Mouse (Mus musculus): Measurements from ENCODE around the gene Mrpl40. TPM values are rescaled to one million over a fixed set of nuclear protein-coding genes. Genes with fewer than 3 reads are reported as not detected.

The Mrpl40 gene
- total RNA-seq, 2 experiments from 2014 or later, result 36.1 to 38.2 TPM

DNA sequence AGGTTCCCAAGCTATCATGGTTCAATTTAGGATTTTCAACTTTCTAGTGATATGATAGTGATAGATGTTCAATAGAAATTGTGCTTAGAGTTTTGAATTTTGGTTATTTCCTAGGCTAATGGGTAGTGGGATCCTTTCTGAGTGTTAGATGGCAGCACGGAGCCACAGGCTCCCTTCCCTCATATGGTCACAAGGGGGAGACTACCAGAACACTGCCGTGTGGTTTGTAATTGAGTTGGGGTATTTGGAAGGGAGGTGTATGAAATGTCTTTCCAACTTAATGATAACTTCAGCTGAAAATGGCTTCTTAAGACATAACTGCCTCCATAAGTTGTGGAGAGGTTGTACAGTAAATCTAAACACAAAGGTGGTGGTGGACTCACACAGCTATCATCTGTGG lies 43.2 kb downstream of the Mrpl40 start:
- DNase-seq (ENCODE audit: low spot score in 2 of 2), result no peak

DNA sequence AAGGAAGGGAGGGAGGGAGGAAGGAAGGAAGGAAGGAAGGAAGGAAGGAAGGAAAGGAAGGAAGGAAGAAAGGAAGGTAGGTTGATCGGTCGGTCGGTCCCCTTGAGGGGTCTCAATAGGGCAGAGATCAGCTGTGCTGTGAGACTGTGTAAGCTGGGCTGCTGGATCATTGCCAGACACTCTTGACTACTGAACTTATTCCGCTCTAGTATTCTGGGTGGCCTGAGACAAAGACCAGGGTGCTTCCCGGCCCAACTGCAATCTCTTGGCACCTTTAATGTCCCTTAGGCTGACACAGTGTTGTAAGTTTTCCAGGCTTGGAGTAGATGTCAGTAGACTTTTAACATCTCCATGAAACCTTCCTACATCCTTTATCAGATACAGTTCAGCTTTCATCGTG lies 47.6 kb downstream of the Mrpl40 start:
- no peak for DNase-seq (ENCODE audit: low spot score in 2 of 2)

DNA sequence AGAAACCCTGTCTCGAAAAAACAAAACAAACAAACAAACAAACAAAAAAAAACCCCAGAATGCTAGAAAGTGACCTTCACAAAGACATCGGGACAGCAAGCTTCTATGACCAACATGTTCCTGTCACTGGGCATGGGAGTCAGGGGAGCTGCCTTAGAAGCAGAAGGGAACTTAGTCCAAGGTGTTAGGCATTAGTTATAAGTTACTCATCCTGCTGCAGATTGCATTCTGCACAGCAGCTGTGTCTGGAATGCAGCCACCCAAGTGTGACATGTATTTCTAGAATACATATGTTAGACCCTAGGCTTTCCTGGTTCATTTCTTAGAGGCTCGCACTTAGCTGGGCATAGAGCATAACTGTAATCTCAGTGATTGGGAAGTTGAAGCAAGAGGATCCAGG lies 48.0 kb downstream of the Mrpl40 start:
- no peak for DNase-seq (ENCODE audit: low spot score in 2 of 2)

DNA sequence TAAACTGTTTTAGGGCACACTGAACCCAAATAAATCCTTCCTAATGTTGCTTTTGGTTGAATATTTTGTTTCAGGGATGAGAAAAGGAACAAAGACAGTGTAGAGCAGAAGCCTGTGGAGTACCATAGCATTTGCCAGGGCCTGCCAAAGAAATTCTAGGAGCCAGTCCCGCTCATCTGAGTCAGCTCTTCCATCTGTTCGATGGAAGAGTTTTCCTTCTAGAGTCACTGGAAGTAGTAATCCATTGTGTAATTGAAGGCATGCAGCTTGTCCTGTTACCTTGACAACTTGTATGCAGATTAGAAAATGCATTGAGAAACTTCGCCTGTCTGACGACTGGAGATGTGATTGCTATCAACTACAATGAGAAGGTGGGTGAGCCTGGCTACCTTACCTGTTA lies 53.7 kb downstream of the Mrpl40 start:
- DNase-seq (ENCODE audit: low spot score in 2 of 2), result peak; percentile 9 to 21

DNA sequence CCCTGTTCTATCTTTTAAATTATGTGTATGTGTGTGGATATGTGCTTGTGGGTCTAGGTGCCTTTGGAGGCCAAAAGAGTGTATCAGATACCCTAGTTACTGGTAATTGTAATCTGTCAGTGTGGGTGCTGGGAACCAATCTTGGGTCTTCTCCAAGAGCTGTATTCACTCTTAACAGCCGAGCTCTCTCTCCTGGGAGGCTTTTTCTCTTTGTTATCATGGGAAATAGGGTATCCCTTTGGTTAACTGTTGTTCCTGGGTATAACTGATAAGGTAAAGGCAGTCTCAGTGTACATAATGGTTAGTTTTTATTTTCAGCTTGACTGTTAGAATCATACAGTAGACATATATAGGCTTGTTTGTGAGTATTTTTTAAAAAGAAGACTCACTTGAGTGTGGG lies 54.3 kb downstream of the Mrpl40 start:
- DNase-seq (ENCODE audit: low spot score in 2 of 2), result no peak

Other genes starting within 250 kb of the Mrpl40 start
- 100 to 1,000 TPM; 824 to 876 TPM for gene Sept5, start 246.9 kb downstream of the Mrpl40 start, total RNA-seq (2021)
- 10 to 100 TPM; 47.2 to 51.8 TPM for gene Cldn5, start 100.0 kb downstream of the Mrpl40 start, total RNA-seq (2021)
- gene Ufd1, start 65.1 kb downstream of the Mrpl40 start, total RNA-seq (2021), result 10 to 100 TPM; 87.5 to 97.2 TPM
- gene Cdc45, start 64.9 kb downstream of the Mrpl40 start, total RNA-seq (2021), result 1 to 10 TPM in 1 of 2 experiments, under 1 TPM in 1; 0.77 to 2.0 TPM
- 10 to 100 TPM; 24.1 to 26.6 TPM for gene 2510002D24Rik, start 40.3 kb downstream of the Mrpl40 start, total RNA-seq (2021)
- 10 to 100 TPM in 1 of 2 experiments, 1 to 10 TPM in 1; 5.6 to 13.5 TPM for gene Gm28539, start 40.3 kb downstream of the Mrpl40 start, total RNA-seq (2021)
- gene Hira, start 175 bp upstream of the Mrpl40 start, total RNA-seq (2021), result 10 to 100 TPM; 78.6 to 87.7 TPM

Measured in left cerebral cortex, adult 18-20 months (tissue).